Mouse (Mus musculus): ENCODE results near the gene Bcas3.

GRCm38 (mm10) chr11:85732462-85733012 is 379.6 kb downstream of the Bcas3 start:
- no peak for TF ChIP-seq CTCF (IDR thresholded peaks at IDR 0.05)
- TF ChIP-seq EP300 (IDR thresholded peaks at IDR 0.05), result peak; percentile 80
